Comparison of ENCODE assay signal across 23 mouse cellular contexts in genomic region chr1:97611747-97612146, GRCm38 (mm10). TPM values are rescaled to one million over a fixed set of nuclear protein-coding genes. Genes with fewer than 3 reads are reported as not detected.
A peak's percentile ranks its signal among the peaks of the same experiment; 100 is the strongest.
DNase-seq lines count a peak whose midpoint lies in the region; ATAC-seq lines count a peak whose summit lies in the region.
"Had no signal": no experiment of that assay in that cellular context is flagged by ENCODE, and none has a peak within 500 bp of the region (broad histone marks: within the 10 kb centered on the region; RNA-seq: fewer than 3 reads in every experiment).

No protein-coding gene starts in this region.

- peak; percentile 72 for DNase-seq in embryonic facial prominence, embryonic 11.5 days (ENCODE audit: low spot score)
- no peak for DNase-seq in embryonic facial prominence, embryonic 10.5 days (ENCODE audit: low spot score)
- peak; percentile 32 for DNase-seq in forelimb bud, embryonic 11.5 days (ENCODE audit: low read depth, low spot score)
- no peak for DNase-seq in heart, embryonic 10.5 days (ENCODE audit: low spot score)
- no peak for DNase-seq in spleen, postnatal 14 days (ENCODE audit: low spot score in 2 of 2)
- DNase-seq: adrenal gland, adult 8-10 months; adrenal gland, postnatal 14 days; adrenal gland, postnatal 36 days; B cell, adult 2 months; cerebellum, adult 11-12 months; cerebellum, adult 2 months; cerebellum, adult 9-10 months; cerebellum, postnatal 10 days; cerebellum, postnatal 25 days; forebrain, postnatal 0 days had no signal

- no peaks in the 10 kb centered on the region for H3K4me1 ChIP-seq in embryonic facial prominence, embryonic 11.5 days (ENCODE audit: control insufficient read depth, insufficient read depth, low read length)
- peaks cover 9% of the 10 kb centered on the region; the same call in 1 of the 2 replicates for H3K4me1 ChIP-seq in embryonic facial prominence, embryonic 10.5 days
- H3K4me1 ChIP-seq in heart, embryonic 10.5 days = no peaks in the 10 kb centered on the region
- H3K4me1 ChIP-seq: embryonic facial prominence, embryonic 12.5 days had no signal

- no peak overlapping the region for H3K27ac ChIP-seq in embryonic facial prominence, embryonic 11.5 days (replicated peaks; ENCODE audit: low read depth, low read length)
- H3K27ac ChIP-seq in embryonic facial prominence, embryonic 10.5 days (replicated peaks) = no peak overlapping the region
- H3K27ac ChIP-seq in heart, embryonic 10.5 days = no peak overlapping the region
- H3K27ac ChIP-seq: embryonic facial prominence, embryonic 12.5 days; forebrain, embryonic 13.5 days; forebrain, embryonic 15.5 days had no signal

- no peak overlapping the region for H3K4me3 ChIP-seq in embryonic facial prominence, embryonic 11.5 days (ENCODE audit: low read depth, low read length)
- no peak overlapping the region for H3K4me3 ChIP-seq in embryonic facial prominence, embryonic 10.5 days
- no peak overlapping the region for H3K4me3 ChIP-seq in heart, embryonic 10.5 days
- H3K4me3 ChIP-seq: embryonic facial prominence, embryonic 12.5 days; forebrain, embryonic 13.5 days; forebrain, embryonic 15.5 days had no signal

- no peaks in the 10 kb centered on the region for H3K36me3 ChIP-seq in embryonic facial prominence, embryonic 11.5 days (replicated peaks; ENCODE audit: control insufficient read depth, insufficient read depth, low read depth, low read length)
- no peaks in the 10 kb centered on the region for H3K36me3 ChIP-seq in embryonic facial prominence, embryonic 10.5 days (replicated peaks)
- H3K36me3 ChIP-seq in heart, embryonic 10.5 days = no peaks in the 10 kb centered on the region
- H3K36me3 ChIP-seq: embryonic facial prominence, embryonic 12.5 days; forebrain, embryonic 15.5 days; G1E had no signal

- H3K9ac ChIP-seq in embryonic facial prominence, embryonic 11.5 days (replicated peaks; ENCODE audit: low read length) = no peak overlapping the region
- H3K9ac ChIP-seq: embryonic facial prominence, embryonic 12.5 days; forebrain, embryonic 13.5 days; forebrain, embryonic 15.5 days; forebrain, postnatal 0 days had no signal

- peak; percentile 70; the same call in 1 of the 2 replicates for ATAC-seq in embryonic facial prominence, embryonic 11.5 days (replicated peaks; ENCODE audit: insufficient number of reproducible peaks, low FRiP score, low TSS enrichment, low read depth)
- ATAC-seq: activated CD4-positive, CD25-positive, alpha-beta regulatory T cell, adult 4 months; CD4-positive, CD25-positive, alpha-beta regulatory T cell, adult 4 months; forebrain, embryonic 13.5 days; forebrain, embryonic 15.5 days; forebrain, postnatal 0 days; Patski had no signal

- 22% methylated on average over 2 of the region's 2 CpGs for WGBS in embryonic facial prominence, embryonic 11.5 days
- 20% methylated on average over 2 of the region's 2 CpGs for WGBS in embryonic facial prominence, embryonic 10.5 days
- WGBS in heart, embryonic 10.5 days = 78% methylated on average over 2 of the region's 2 CpGs

- H3K4me2 ChIP-seq in embryonic facial prominence, embryonic 11.5 days (ENCODE audit: low read depth, low read length) = no peak overlapping the region
- H3K4me2 ChIP-seq: embryonic facial prominence, embryonic 12.5 days; forebrain, embryonic 13.5 days; forebrain, embryonic 15.5 days had no signal

- no peaks in the 10 kb centered on the region for H3K9me3 ChIP-seq in embryonic facial prominence, embryonic 11.5 days (replicated peaks; ENCODE audit: control insufficient read depth, low read length)
- no peaks in the 10 kb centered on the region for H3K9me3 ChIP-seq in embryonic facial prominence, embryonic 10.5 days
- H3K9me3 ChIP-seq in heart, embryonic 10.5 days = no peaks in the 10 kb centered on the region
- H3K9me3 ChIP-seq: embryonic facial prominence, embryonic 12.5 days; forebrain, embryonic 13.5 days; forebrain, embryonic 15.5 days; G1E had no signal

- H3K27me3 ChIP-seq in embryonic facial prominence, embryonic 11.5 days (ENCODE audit: control insufficient read depth, insufficient read depth, low read length) = no peaks in the 10 kb centered on the region
- no peaks in the 10 kb centered on the region; the same call in 1 of the 2 replicates for H3K27me3 ChIP-seq in embryonic facial prominence, embryonic 10.5 days (replicated peaks; ENCODE audit: low read depth, poor library complexity, severe bottlenecking)
- H3K27me3 ChIP-seq in heart, embryonic 10.5 days (ENCODE audit: insufficient read depth, poor library complexity, severe bottlenecking) = no peaks in the 10 kb centered on the region
- H3K27me3 ChIP-seq: CH12.LX; forebrain, embryonic 13.5 days; forebrain, embryonic 15.5 days; Patski had no signal

RNA-seq across cellular contexts. Expression of gene D1Ertd622e, which starts 50.1 kb away (rescaled TPM):
- polyA plus RNA-seq in embryonic facial prominence, embryonic 11.5 days (2014; fragmentation: Nextera tagmentation; extraction: Ambion mirVana) = 25.2 and 28.4 TPM in 2 replicates
- polyA plus RNA-seq in embryonic facial prominence, embryonic 10.5 days (2016; fragmentation: Nextera tagmentation; extraction: Ambion mirVana) = 17.3 and 19.4 TPM in 2 replicates
- 9.3 and 12.1 TPM in 2 replicates for polyA plus RNA-seq in heart, embryonic 10.5 days (2016; fragmentation: Nextera tagmentation; extraction: Ambion mirVana)

Comparison
In these comparisons a context has a peak if more than half of its experiments do, and no peak if none do; other contexts are left out.
1. DNase-seq: peak in embryonic facial prominence, embryonic 11.5 days (single experiment) and forelimb bud, embryonic 11.5 days (single experiment); none in embryonic facial prominence, embryonic 10.5 days (single experiment), heart, embryonic 10.5 days (single experiment) and spleen, postnatal 14 days (0 of 2).